Mouse (Mus musculus): Measurements from ENCODE around the gene Dpp3. TPM values are rescaled to one million over a fixed set of nuclear protein-coding genes. Genes with fewer than 3 reads are reported as not detected.
"Not testable (repeated sequence)": the region's sequence is repeated elsewhere in the genome, so short reads cannot be mapped to it uniquely, and the experiment has no call there.

The Dpp3 gene
- total RNA-seq (2021): 10 to 100 TPM; 72.5 to 80.8 TPM

DNA sequence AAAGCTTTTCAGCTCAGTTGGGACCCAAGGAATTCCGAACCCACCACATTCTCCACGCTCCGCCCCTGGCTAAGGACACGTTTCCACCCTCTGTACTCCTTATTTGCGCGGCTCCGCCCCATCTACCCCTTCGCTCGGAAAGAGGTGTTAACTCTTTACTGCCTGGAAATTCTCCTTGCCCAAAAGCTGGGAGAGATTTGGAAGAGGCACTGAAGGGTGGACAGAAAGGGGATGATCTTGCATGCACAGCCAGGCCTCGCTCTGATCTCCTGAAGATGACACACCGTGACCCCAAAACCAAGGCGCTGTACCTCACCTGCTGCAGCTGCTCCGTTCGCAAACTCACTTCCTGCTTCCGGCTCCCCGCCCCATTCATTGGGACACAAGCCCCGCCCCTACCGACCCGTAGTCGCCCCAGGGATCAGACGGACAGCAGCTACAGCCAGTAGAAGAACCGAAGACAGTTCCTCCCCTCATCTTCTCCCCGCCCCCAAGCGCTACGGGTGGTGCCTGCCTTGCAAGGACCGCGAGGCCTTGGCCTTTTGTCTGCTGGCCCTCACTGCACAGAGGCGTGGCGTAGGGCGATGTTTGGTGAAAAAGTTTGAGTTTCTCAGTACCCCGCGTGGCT is at the start of gene Dpp3:
Gene Dpp3 (minus strand): TSS at position 384 of the 628 bp plus-strand sequence.
- DNase-seq: peak; percentile 100
- intact Hi-C loops (cut with DNase I): no loop called here

DNA sequence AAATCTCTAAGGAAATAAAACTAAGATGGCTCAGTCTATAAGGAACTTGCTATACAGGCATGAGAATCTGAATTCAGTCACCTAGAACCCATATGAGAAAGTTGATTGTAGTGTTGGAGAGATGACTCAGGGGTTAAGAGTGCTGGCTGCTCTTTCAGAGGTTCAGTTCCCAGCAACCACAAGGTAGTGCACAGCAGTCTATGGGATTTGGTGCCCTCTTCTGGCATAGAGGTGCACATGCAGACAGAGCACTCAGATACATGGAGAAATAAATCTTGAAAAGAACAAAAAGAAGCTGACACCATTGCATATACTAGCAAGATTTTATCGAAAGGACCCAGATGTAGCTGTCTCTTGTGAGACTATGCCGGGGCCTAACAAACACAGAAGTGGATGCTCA is 40.1 kb upstream of the Dpp3 start:
- intact Hi-C loops (cut with DNase I): no loop called here
- DNase-seq: no peak

DNA sequence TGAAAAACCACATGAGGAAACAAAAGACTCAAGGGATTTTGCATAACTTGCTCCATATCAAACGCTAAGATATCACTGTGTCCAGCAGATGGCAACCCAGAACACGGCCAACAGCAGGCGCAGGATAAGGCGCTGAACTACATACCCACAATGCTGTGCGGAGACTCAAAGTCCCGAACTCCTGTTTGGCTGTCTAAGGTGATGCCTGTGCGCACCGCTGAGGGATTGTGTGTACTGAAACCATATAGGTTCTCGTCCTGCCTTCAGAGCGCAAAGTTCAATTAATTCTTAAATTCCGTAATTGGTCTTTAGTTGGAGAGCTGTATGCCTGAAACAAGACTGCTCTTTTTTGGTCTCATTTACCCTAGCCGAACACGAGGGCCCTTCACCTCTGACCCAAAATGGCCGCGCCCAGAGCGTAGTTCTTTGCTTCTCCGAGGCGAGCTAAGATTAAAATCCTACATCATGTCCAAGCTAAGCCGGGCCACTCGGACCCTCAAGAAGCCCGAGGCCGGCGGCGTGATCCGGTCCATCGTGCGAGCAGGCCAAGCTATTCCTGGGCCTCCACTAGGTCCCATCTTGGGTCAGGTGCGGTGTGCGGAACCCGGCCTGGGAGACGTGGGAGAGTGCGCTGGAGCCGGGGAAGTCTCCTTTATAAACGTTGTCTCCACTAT is 34.0 kb upstream of the Dpp3 start, which contains the start of gene Mrpl11:
Gene Mrpl11 (plus strand): TSS at position 220 of the 674 bp plus-strand sequence.
- intact Hi-C loops (cut with DNase I): no loop called here
- DNase-seq: peak; percentile 87

DNA sequence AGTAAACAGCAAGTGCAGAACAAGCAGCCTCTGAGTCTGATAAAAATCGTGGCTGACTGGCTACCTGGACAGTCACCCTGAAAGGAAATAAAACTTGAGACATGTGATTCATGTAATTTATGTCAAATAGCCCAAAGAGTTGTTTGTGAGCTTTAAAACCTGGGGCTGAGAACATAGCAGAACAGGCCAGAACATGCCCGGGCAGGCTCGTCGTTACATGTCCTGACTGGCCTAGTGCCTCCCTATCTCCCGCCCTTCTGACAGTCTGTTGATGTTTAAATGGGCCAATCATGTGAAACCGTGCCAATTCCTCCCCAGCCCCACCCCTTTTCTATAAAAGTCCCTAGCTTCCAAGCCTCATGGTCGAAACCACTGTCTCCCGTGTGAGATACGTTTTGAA is 20.6 kb upstream of the Dpp3 start:
- intact Hi-C loops (cut with DNase I); DNase-seq: not testable (repeated sequence)

DNA sequence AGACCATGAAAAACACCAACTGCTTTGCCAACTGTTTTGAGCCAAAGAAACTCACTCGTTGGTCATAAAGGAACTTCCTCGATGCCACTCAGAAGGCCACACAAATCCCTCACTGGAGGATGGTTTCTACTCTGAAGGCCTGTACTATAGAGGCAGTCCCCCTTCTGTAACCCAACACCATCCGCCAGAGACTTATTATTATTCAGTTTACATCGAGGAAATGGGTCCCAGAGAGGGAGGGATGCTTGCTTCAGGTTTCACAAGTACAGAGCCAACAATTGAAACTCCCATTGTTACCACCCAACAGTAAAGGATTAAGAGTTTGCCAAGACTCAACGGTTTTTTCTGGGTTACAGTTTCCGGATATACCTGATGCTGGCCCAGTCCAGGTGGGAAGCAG is 17.5 kb upstream of the Dpp3 start:
- no peak for DNase-seq
- intact Hi-C loops (cut with DNase I): no loop called here

DNA sequence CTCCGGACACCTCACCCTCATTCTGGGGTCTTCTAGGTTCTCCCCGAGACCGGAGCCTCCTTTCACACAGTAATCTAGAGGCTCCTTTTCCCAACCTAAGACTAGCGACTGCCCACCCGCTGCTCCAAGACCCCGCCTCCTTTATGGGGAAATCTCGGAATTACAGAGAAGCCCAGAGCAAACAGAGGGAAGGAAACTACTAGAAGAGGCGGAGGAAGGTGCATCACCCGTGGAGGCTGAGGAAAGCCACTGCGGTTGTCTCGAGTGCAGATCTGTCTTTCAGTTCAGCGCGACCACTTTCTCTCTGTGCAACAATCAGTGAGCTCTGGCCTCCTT is 15.1 kb upstream of the Dpp3 start:
- peak; percentile 13 for DNase-seq
- intact Hi-C loops (cut with DNase I): no loop called here

DNA sequence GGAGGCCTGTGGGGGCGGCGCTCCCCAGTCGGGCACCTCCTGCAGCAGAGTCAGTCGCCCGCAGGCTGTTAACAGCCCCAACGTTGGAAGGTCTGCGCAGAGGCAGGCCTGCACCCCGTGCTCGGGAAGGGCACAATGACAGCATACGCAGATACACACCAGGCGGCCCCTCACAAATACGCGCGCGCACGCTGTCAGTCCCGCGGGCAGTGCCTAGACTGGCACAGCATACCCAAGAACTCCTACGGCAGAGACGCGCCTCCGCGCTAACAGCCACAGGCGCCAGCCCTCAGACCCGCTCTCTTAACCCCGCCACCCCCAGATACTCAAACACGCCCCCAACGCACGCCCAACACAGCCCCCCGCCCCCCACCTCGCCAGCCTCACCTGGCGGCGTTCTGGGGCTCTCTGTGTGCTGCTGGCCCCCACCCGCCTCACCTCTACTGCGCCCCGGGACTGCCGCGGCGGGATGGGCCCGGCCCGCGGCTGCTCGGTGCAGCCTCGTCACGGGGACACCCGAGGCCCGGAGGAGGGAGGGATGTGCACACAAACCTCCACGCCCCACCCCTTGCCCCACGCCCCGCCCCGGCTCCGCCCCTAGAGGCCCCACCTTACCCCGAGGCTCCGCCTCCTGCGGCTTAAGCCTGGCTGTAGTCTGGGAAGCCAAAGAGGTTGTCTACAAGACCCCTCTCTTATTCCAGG is 14.6 kb upstream of the Dpp3 start, which contains the start of gene Peli3:
Gene Peli3 (minus strand): TSS at position 577 of the 702 bp plus-strand sequence.
- intact Hi-C loops (cut with DNase I): no loop called here
- peak; percentile 90 for DNase-seq

DNA sequence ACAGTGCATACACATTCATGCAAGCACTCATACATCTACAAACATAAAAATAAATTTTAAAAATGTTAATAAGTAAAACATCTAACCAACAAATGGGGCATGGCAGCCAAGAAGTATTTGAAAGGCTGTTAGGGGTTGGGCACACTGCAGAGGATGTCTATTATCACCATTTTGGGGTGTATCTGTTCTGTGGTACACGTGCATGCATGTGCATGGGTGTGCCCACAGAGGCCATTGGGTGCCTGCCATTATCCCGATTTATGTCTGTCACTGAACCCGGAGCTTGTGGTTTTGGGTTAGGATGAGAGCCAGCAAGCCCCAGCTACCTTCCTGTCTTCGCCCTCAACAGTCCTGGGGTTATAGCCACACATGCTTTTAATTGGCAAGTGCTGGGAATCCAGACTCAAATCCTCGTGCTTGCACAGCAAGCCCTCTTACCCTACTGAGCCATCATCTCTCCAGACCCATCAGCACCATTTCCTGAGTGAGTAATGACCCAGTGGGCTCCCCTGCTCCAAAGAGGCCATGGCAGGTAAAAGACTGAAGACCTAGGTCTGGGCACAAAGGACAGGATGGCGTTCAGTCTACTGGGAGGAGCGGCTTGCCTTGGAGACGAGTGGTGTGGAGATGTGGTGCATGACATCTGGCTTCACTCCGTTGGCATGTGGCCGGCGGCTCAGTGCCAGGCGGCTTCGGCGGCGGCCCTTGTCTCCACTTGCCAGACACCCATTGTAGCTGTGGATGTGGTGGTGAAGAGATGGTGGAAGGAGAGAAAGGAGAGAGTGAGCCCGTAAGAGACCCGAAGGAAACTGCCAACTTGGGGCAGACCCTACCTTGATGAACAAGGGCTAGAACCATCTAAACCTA is 9.6 kb upstream of the Dpp3 start:
- DNase-seq: peak; percentile 88
- intact Hi-C loops (cut with DNase I): no loop called here

DNA sequence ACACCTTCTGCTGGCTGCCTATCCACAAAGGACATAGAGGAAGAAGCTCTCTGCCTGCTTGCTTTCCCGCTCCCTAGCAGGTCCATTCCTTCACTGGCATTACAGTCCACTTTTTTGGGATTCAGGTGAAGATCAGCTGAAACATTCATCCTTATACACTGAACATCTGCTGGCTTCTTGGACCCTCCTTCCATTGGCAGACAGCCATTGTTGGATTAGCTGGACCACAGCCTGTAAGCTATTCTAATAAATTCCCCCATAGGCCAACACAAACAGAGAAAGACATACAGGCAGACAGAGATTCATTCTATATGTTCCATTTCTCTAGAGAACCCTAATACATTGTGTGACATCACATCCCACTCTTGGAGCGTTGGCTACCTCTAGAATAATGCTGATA is 8.8 kb upstream of the Dpp3 start:
- no peak for DNase-seq
- intact Hi-C loops (cut with DNase I): no loop called here

DNA sequence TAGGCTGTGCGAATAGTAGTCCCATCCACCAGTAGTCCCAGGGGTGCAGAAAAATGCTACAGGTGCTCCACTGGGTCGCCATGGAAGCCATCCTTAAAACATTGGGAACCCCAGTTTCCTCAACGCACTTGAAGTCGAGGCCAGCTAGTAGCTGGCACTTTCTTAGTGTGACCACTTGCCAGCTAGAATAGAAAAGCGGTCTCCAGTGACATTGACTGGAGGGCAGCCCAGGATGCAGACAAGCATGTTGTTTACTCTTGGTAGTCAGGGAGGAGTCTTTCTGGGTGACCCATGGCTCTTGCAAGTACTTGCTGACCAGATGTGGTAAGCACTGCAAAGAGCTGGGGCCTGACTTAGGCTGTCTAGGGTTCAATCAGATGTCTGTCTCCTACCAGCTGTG is 694 bp upstream of the Dpp3 start:
- intact Hi-C loops (cut with DNase I): no loop called here
- DNase-seq: peak; percentile 34

DNA sequence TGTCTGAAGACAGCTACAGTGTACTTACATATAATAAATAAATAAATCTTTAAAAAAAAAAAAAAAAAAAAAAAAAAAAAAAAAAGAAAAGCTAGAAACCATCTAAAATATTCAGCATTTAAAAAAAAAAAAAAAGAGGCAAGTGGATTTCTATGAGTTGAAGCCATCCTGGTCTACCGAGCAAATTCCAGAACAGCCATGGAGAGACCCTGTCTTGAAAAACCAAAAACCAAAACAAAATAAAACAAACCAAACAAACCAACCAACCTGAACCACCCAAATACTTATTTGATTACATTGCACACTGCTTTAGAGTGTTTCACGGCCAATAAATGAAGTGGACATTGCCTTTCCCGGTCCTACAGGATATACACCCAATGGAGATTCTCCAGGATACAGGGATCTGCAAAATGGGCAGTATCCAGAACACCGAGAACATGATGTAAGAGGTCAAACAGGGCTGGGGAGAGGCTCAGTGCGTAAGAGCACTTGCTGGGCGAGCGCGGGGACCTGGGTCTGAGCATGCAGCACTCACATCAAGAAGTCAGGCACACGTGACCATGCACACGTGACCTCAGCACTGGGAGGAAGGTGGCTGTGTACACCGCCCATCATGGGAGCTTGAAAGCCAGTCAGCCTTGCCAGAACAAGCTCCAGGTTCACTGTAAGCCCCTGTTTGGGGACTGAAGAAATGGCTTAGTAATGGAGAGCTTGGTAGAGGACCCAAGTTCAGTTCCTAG is 2.8 kb downstream of the Dpp3 start:
- intact Hi-C loops (cut with DNase I): no loop called here
- DNase-seq: no peak

DNA sequence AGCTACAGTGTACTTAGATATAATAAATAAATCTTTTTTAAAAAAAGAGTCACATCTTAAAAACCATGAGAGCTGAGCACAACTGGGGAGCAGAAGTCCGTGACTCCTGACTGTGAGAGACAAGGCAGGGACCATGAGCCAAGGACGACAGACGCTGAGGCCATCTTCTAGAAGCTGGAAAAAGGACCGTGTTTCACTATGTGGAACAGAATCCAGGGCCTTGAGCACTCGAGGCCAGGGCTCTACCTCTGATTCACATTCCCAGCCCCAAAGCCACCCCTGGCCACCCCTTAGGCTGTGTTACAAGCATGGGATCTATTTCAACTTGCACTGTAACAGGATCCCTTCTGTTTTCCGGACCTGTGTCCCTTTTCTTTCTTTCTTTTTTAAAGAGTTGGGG is 8.4 kb downstream of the Dpp3 start:
- no peak for DNase-seq
- intact Hi-C loops (cut with DNase I): no loop called here

DNA sequence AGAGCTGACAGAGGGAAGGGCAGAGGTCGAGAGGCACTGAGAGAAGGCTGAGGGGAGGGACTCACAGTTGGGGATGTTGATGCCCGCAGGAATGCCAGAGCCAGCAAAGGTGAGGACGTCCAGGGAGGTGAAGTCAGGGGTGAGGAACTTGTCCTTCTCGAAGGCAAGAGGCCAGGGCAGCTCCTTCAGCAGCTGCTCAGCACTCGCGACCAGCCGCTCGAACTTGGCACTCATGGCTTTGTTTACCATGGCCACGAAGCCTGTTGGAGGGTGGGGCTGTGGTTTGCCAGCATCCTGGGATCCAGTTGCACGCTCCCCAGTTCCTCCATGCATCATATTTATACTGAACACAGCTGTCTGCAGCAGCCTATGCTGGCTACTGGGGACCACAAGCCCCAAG is 11.3 kb downstream of the Dpp3 start:
- no peak for DNase-seq
- intact Hi-C loops (cut with DNase I): no loop called here

DNA sequence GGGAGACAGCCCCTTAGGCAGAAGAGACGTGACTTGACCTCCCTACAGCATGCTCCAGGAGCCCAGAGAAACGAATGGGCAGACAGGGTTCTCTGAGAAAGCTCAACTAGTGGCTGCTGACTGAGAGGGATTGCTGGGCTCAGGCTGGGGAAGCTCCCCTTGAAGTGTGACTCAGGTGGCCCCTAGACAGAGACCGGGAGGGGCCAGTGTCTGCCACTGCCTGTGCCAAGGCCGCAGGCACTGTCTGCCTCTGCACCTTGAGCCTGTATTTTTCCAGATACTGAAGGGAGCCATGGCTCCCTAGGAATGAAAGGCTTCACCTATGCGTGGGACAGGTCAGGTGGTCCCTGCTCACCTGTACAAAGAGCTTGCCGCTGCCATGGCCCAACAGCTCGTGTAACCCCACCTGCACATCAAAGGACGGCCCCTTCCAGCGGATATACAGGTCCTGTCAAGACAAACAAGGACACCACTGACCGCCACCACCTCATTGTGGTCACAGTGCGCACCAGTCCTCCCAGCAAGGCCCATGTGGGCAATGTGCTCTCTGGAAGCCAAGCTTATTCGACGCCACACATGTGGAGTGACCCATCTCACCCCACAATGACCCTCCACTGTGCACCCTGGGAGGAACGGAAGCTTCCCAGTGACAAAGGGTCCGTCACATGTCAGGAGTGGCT is 12.0 kb downstream of the Dpp3 start:
- intact Hi-C loops (cut with DNase I): no loop called here
- no peak for DNase-seq

DNA sequence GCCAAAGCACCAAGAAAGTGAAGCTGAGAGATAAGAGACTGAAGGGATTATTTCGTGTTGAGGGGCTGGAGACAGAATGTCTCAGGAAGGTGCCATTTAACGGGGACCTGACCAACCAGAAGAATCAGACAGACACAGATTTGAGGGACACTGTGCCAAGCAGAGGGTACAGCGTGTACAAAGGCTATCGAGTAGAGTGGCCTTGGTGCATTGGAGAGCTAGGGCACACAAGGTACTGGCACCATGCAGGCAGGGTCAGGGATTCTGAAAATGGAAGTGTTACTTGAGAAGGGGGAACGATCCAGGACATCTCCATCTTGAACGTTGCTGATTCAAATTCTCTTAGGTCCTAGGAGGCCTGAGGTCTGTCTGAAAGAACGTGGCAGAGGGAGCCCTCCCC is 18.7 kb downstream of the Dpp3 start:
- intact Hi-C loops (cut with DNase I): loop anchor here (5.0 kb wide), 1 partner anchor 152 kb away; the partner anchor contains the start of gene Rbm4b
- no peak for DNase-seq

DNA sequence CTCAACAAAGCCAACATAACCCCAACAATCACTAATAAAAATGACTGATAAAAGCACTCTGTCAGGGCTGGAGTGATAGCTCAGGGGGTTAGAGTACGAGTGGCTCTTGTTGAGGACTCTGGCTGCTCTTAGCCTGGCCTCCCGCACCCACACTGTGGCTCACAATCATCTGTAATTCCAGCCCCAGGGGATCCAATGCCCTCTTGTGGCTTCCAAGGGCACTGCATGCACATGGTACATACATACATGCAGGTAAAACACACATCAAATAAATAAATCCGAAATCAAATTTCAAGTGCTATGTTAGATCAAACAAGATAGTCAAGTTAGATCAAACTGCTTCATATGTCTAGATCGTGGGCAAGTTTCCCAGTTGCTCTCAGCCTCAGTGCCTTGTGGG is 20.0 kb downstream of the Dpp3 start:
- DNase-seq: peak; percentile 53
- intact Hi-C loops (cut with DNase I): loop anchor here (5.0 kb wide), 1 partner anchor 151 kb away; the partner anchor contains the start of gene Rbm4b

DNA sequence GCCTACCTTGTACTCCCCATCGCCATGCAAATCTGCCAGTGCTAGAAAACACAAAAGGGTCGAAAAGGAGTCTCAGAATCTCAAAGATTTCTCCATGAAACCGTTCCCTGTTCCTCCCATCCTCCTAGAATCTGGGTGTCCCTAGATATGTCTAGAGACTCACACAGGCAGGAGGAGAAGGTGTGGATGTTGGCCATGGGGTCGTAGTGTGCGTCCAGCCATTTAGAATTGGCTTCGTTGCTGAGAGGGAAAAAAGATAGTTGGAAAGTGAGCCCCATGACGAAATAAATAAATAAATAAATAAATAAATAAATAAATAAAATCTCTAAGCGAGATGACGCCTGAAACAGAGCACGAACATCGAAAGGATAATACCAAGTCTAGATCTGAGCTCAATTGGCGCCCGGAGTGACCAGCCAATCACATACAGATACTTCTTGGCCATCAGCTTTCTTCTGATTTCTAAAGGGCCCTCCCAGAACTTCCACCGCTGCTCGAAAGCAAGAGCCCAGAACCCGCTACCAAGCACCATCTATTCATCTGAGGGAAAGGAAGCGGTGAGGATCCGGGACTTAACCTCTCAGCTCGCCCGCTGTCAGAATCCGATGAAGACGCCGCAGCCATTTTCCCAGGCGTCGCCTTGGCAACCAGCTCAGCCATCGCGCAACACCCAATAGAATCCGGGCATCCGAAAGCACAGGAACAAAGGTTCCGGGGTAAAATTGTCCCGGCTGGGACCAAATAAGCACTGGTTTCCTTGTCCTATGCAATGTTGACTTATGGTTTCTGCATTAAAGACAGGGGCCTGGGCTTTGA is 21.9 kb downstream of the Dpp3 start, which contains the start of gene Bbs1:
Gene Bbs1 (minus strand): TSS at position 650 of the 816 bp plus-strand sequence.
- intact Hi-C loops (cut with DNase I): loop anchor here (5.0 kb wide), 1 partner anchor 149 kb away; the partner anchor contains the start of gene Rbm4b
- peak; percentile 77 for DNase-seq

DNA sequence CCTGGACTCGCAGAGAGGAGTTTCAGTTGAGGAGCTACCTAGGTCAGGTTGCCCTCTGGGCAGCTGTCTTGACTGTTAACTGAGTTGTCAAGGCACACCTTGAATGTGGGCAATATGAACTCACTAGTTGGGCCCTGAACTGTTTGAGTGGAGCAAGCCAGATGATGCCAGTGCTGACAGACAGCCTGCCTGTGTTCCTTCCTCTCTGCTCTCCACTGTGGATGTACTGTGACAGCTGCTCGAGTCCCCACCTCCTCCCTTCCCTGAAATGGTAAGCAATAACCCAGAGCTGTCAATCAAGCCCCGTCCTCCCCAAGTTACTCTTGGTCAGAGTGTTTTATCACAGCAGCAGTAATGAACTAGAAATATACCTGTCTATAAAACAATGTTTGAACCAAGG is 28.2 kb downstream of the Dpp3 start:
- intact Hi-C loops (cut with DNase I): no loop called here
- no peak for DNase-seq

DNA sequence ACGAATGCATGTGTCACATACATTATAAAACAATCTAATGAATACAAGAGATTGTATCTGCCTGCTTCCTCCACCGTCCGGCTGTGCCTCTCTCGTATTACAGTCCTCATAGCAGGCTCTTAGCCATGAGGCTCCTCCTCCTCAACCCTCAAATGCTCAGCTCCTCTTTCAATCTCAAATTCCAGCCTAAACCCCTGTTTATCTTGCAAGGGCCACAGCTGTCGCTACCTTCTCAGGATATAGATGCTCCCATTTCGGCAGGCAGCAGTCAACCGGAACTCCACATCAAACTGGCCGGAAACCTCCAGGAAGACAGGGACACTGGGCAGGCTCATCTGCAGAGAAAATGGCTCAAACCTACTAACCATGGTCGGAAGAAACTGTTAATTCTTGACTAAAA is 29.1 kb downstream of the Dpp3 start:
- intact Hi-C loops (cut with DNase I): no loop called here

More for the DNA sequence above, 29.1 kb downstream of the Dpp3 start:
- DNase-seq: no peak

Data from left cerebral cortex, postnatal 4 days (tissue).